Mouse (Mus musculus) MEL (cell line): ENCODE results near the gene Chd3.

Source experiments
- CTCF ChIP-seq, 3 experiments: IDR thresholded peaks in 2 of 3; conservative IDR thresholded peaks in 1 of 3; 2 replicates each; pipeline ENCODE4 v1.5.1; 2011 to 2012; ENCODE audit warnings: low read length in 3 of 3, low read depth in 2 of 3, mild to moderate bottlenecking in 2 of 3, improper control_type of control experiment in 1 of 3, inconsistent platforms in 1 of 3, mixed read lengths in 1 of 3, moderate library complexity in 1 of 3; ENCODE audit not compliant: control insufficient read depth in 1 of 3, insufficient read depth in 1 of 3, poor library complexity in 1 of 3, severe bottlenecking in 1 of 3
- E2F4 ChIP-seq: IDR thresholded peaks from 2 replicates; pipeline ENCODE4 v1.6.1; 2011; ENCODE audit warnings: low read depth, low read length, improper control_type of control experiment, borderline replicate concordance
- ELF1 ChIP-seq: IDR thresholded peaks from 2 replicates; pipeline ENCODE4 v1.6.1; 2014; ENCODE audit warnings: low read depth, mild to moderate bottlenecking, inconsistent platforms, low read length, improper control_type of control experiment, moderate library complexity
- EP300 ChIP-seq, 2 experiments: IDR thresholded peaks; 2 replicates each; pipeline ENCODE4 v1.6.1; 2011; ENCODE audit warnings: improper control_type of control experiment in 2 of 2, low read length in 2 of 2, low read depth in 1 of 2, mild to moderate bottlenecking in 1 of 2
- GATA1 ChIP-seq: IDR thresholded peaks from 2 replicates; pipeline ENCODE4 v1.6.1; 2011; ENCODE audit warnings: low read depth, low read length, improper control_type of control experiment
- MAFK ChIP-seq: IDR thresholded peaks from 2 replicates; pipeline ENCODE4 v1.6.1; 2011; ENCODE audit warnings: low read depth, mild to moderate bottlenecking, low read length, improper control_type of control experiment, borderline replicate concordance
- MAZ ChIP-seq: IDR thresholded peaks from 2 replicates; pipeline ENCODE4 v1.6.1; 2012; ENCODE audit warnings: low read depth, mild to moderate bottlenecking, inconsistent platforms, low read length, improper control_type of control experiment
- MXI1 ChIP-seq: IDR thresholded peaks from 2 replicates; pipeline ENCODE4 v1.6.1; 2011; ENCODE audit warnings: mild to moderate bottlenecking, low read depth, low read length, improper control_type of control experiment
- NRF1 ChIP-seq: IDR thresholded peaks from 2 replicates; pipeline ENCODE4 v1.6.1; 2014; ENCODE audit warnings: low read depth, mild to moderate bottlenecking, inconsistent platforms, low read length, improper control_type of control experiment, moderate library complexity; ENCODE audit not compliant: poor library complexity, insufficient read depth, severe bottlenecking
- SMC3 ChIP-seq: IDR thresholded peaks from 2 replicates; pipeline ENCODE4 v1.6.1; 2011; ENCODE audit warnings: low read depth, low read length, improper control_type of control experiment
- TCF12 ChIP-seq: IDR thresholded peaks from 2 replicates; pipeline ENCODE4 v1.6.1; 2014; ENCODE audit warnings: low read depth, mild to moderate bottlenecking, inconsistent platforms, low read length, improper control_type of control experiment, moderate library complexity
- USF1 ChIP-seq: IDR thresholded peaks from 2 replicates; pipeline ENCODE4 v1.6.1; 2014; ENCODE audit warnings: low read depth, mild to moderate bottlenecking, inconsistent platforms, low read length, improper control_type of control experiment, moderate library complexity
- ZNF384 ChIP-seq: IDR thresholded peaks from 2 replicates; pipeline ENCODE4 v1.6.1; 2012; ENCODE audit warnings: low read depth, mild to moderate bottlenecking, inconsistent platforms, low read length, improper control_type of control experiment

GRCm38 (mm10) chr11:69382478-69383105 is 13.4 kb upstream of the Chd3 start:
- TF ChIP-seq ELF1 (no peak), E2F4 (no peak), GATA1 (no peak), CTCF (IDR thresholded peaks at IDR 0.05 in 2 of 3, conservative IDR thresholded peaks at IDR 0.05 in 1 of 3; ENCODE audit: control insufficient read depth in 1 of 3, insufficient read depth in 1 of 3, low read depth in 2 of 3, low read length in 3 of 3, poor library complexity in 1 of 3, severe bottlenecking in 1 of 3) (no peak), MAZ (no peak), TCF12 (no peak), MXI1 (no peak), EP300 (IDR thresholded peaks at IDR 0.05; ENCODE audit: low read depth in 1 of 2, low read length in 2 of 2) (no peak), MAFK (no peak), USF1 (no peak), ZNF384 (no peak), NRF1 (no peak), SMC3 (no peak)
